Mouse (Mus musculus): ENCODE measurements at regions not wholly inside any gene's neighbourhood (a gene's known extent, or its start where the extent isn't known, plus 50 kb on each side); places are given as distances from the start of the nearest gene placed in this dataset.

DNA sequence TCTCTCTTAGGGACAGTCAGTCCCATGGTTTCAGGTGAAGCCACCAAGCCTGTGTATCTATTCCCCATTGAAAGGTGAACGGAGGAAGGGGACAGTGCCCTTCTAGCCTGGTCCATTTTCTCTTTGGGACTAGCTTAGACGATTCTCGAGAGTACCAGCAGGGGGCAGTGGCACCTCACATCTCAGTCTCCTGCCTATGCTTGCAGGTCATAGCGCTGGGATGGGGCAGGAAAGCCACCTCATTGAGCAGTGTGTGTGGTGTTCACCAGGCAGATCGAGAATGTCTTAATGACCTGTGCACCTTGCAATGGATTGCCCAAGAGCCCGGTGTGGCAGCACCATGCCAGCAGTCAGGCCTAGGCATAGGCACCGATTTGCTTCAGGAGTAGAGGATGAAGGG is 100.7 kb upstream of the Podxl start:
- peak; percentile 87 to 89 for DNase-seq (ENCODE audit: low spot score in 2 of 2)

DNA sequence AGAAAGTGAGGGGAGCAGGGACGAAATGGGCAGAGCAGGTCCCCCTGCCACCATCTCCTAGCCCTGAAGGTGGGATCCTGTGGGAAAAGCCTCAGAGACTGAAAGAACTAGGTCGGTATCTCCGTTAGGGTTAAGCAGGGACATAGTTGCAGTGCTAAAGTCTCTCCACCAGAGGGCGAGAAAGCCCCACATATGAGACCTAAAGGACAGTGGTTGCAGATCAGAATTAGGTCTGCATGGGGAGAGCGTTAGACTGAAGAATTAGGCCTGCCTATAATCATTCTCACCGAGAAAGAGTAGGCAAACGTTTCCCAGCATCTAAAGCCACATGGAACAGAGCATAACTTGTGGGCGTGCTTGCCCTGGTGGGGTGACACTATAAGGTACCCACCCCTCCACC is 97.0 kb upstream of the Podxl start:
- peak; percentile 81 to 85 for DNase-seq (ENCODE audit: low spot score in 2 of 2)

DNA sequence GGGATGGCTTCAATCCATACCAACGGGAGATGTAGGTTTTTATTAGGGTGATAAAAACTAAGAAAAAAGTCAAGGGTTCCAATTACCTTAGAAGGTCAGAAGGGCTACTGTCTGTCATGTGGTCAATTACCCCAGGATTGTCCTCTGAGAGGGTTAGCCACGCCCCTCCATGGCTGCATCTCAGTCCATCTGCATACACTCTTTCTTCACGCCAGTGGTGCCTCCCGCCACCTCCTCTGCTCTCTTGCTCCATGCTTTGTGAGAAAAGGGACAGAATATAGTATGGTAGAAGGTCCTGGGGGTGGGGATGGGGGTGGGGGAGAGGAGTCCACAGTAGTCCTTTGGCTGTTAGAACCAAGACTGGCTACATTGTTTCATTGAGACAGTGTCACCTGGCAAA is 96.1 kb upstream of the Podxl start:
- DNase-seq (ENCODE audit: low spot score in 2 of 2), result no peak

DNA sequence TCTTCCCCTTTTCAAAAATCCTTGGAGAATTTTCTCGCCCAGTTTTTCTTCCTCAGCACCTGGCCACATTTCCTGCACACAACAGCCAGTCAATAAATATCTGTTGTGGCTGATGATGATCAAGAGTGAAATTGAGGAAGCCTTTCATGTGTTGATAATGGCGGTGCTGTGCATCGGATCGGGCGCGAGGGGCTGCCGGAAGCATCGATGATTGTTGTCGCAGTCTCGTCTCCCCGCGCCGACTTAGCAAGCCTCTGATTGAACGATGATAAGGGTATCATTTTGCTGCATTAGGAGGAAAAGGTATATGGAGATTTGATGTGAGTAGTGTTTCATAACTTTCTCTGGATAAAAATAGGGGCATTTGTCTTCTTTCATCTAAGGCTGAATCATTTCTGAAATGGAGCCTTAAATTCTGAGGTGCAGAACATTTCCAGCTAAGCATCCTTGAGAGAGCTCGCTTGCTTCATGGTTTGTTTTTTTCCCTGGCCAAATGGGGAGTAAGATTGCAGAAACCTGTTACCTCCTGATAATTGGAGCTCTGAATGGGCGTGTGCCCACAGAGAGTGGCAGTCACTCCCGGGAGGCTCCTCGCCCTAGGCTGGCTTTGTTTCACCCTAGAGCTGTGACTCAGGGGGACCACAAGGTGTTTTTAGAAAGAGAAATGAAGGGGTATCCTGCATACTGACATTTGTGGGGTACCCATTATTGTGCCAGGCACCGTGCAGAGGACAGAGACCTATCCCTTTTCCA is 94.8 kb upstream of the Podxl start:
- no peak for DNase-seq (ENCODE audit: low spot score in 2 of 2)

DNA sequence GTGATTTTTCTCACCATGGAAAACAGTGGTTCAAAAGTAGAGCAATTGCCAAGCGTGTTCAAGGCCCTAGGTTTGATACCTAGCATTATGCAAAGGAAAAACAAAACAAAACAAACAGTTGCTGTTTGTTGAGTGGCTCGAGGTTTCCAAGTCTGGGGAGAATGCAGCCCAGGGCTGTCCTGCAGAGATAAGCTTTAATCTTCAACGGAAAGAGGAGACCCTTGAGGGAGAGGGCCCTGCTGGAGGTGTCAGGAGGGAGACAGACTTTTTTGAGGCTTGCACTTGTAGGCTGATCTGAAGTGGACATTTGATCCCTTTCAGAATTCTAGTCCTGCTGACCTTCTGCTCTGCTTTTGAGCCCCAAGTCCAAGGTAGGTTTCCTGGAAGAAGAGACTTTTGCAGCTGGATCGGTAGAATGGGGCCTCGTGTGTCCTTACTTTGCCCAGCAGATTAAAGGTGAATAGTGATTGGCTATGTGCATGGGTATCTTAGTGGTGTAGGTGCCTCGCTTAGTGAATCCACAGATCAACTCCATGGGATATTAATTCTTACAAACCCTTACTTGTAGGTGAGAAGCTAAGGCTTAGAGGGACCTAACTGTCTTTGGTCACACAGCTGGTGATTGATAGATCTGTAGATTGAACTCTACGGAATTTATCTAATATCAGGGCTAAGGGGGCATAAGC is 87.2 kb upstream of the Podxl start:
- no peak for DNase-seq (ENCODE audit: low spot score in 2 of 2)

DNA sequence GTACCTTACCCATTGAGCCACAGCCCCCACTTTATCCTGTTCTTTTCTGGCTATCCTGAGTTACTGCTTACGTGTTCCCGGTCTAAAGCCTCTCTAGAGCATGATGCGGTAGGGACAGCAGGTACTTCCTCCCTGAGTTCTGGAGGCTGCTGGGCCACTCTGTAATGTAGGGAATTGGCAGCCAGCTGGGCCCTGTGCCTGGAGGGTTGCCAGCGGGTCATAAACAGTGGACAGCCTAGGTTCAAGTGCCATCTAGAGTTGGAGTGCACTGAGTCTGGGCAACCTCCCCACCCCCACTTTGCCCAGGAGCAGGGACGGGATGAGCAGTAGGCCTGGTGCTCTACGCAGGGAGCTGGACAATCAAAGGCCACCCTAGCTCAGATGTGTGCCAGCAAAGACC is 81.5 kb upstream of the Podxl start:
- no peak for DNase-seq (ENCODE audit: low spot score in 2 of 2)

DNA sequence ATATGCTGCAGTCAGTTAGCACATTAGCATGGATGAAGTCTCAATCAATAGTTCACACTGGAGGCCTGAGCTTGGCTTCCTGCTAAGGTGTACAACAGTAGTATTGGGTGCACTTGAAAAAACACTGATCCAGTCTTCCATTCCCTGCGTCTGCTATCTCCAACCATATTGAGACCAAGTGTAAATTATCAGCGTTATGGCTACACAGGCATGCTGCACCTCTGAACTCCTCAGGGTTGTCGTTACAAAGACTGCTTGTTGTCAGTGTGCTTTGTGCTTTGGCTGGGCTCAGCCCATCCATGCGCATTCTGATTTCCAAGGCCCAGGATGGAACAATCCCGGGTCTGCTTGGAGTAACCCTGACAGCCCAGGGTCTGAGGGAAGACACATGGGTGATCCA is 80.7 kb upstream of the Podxl start:
- no peak for DNase-seq (ENCODE audit: low spot score in 2 of 2)

DNA sequence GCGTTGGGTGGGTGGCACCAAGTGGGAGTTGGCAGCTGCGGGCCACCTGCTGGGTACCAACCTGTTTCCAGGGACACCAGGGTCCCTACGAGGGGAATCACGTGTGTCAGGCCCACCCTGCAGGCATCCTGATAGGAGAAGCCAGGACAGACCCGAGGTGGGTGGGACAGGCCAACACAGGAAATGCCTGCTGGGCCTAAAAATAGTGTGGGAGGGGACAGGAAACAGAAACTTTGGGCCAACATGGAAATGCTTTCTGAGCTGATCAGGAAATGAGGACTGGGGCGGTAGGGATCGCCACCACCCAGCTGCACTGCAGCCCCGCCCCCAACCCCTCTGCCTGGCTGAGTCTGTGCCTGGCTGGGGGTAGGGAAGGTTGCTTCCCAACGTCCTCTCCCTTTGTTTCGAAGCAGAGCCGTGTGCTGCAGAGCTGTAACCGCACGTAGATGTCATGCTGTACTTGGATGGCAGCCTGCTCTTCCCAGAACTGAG is 78.7 kb upstream of the Podxl start:
- peak; percentile 49 to 51 for DNase-seq (ENCODE audit: low spot score in 2 of 2)

DNA sequence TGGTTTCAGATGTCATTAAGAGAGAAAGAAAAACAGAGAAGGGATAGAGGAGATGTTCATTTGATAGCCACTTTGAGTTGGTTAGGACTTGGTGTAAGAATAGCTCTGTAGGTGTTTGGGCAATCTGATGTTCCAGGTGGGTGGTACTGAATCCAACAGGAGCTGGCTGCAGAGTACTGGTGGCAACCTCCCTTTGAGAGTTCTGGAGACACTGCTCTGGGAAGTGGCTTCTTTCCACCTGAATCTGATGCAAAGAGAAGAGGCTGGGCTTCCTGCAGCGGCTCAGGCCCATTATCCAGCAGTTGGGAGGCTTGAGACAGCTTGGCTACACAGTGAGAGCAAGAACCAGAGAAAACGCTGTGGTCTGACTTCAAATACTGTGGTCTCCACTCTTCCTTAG is 77.0 kb upstream of the Podxl start:
- DNase-seq (ENCODE audit: low spot score in 2 of 2), result no peak

DNA sequence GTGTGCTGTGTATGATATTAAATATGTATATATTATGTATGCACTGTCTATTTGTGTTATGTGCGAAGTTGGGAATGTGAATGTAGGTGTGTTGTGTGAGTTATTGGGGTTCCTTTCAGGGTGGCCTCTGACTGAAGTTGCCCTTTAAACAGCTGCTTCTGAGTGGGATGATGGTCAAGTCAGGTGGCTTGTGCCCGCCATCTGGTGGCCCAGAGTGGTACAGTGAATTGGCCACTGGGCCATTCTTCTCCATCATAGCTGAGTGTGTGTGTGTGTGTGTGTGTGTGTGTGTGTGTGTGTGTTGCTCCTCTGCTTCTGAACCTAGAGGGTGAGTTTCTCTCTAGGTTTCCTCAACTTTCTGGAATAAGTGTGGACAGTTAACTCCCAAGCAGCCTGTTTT is 75.7 kb upstream of the Podxl start:
- peak; percentile 79 to 83 for DNase-seq (ENCODE audit: low spot score in 2 of 2)

DNA sequence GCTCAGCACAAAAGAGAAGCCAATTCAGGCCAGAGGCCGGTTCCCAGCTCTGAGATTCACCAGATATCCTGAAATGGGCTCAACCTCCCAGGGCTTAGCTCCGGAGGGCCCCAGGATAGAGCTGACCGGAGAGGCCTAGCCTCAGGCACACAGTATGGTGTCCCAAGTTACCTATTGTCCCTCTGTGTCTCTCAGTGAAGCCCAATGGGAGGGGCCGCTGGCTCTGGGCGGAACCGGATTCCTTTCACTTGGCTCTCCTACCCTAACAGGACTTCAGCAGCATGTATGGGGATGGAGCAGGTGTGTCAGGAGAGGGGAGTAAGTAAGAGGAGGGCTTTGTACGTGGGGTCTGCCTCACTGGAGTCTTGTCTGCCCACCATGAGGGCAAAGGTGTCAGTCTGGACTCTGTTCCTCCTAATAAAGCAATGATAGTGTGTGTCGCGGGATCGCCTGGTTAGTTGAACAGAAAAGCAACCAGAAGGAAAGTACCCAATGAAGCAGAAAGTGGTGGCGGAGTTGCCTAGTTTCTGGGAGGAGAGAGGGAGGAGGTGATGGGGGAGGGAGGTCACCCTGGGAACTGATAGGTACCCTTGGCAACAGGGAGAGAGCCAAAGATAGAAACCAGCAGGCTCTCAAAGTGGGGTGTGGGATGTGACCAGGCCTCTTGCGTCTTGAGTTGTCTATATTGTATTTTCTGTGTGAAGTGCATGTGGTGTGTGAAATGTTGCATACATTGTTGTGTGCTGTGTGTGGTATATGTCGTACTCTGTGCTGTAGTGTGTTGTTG is 74.8 kb upstream of the Podxl start:
- no peak for DNase-seq (ENCODE audit: low spot score in 2 of 2)

DNA sequence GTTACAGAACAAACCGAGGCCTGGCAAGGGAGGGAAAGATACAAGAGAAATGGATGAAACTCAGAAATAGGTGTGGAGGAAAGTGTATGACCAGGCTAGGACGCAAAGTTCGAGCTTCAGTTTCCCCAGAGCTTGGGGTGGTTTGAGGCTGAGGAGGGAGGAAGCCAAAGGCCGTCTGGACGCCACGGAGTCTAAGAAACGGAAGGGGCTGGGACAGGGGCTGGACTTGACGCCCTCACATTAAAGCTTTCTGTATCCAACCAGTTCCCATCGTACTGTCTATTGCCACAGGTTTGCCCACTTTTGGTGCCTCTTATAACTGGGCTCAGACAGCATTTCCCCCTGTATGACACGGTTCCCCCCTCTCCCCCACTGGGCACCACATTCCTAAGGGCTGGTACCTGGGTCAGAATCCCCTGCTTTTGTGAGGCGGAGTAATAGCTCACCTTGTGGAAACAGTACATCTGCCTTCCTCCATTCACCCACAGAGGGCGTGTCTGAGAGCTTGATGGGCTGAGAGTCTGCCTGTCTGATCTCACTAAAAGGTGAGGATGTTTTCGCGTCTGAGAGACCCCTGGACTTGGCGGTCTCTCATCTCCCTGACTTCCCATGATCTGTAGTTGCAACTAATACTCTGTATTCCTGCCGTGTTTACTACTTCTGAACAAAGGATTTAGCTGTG is 73.7 kb upstream of the Podxl start:
- DNase-seq (ENCODE audit: low spot score in 2 of 2), result no peak

DNA sequence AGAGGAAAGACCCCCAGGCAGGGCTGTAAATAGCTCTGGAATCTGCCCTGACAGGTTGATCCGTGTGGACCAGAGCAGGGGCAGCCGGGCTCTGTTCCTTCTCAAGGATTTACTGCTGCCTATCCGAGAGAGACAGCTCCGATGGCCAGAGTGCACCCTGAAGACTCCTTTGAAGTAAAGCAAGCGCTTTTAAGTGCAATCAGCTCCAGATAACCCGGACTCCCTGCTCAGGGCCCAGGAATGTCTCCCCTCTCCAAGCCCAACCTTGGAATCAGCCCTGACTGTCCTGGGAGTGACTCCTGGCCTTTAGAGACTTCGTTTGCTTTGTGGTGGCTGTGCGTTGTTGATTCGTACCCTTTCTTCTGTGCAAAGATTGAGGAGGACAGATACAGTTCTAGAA is 73.2 kb upstream of the Podxl start:
- no peak for DNase-seq (ENCODE audit: low spot score in 2 of 2)

DNA sequence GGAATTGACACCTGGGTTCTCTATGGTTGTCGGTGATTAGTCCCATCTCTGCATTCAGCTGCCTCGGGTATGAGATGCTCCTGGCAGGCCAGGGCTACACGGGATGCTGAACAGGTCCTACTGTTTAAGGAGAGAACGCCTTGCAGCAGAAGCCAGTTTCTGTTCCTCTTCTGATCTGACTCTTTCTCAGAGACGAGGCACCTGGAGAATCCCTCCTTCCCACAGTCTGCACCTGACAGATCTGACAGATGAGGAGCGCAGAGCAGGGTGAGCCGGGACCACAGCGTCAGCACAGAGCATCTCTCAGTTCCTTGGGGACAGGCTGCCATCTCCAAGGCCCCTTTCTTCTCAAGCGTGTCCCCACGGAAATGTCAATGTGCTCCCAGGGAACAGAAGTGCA is 68.7 kb upstream of the Podxl start:
- no peak for DNase-seq (ENCODE audit: low spot score in 2 of 2)

DNA sequence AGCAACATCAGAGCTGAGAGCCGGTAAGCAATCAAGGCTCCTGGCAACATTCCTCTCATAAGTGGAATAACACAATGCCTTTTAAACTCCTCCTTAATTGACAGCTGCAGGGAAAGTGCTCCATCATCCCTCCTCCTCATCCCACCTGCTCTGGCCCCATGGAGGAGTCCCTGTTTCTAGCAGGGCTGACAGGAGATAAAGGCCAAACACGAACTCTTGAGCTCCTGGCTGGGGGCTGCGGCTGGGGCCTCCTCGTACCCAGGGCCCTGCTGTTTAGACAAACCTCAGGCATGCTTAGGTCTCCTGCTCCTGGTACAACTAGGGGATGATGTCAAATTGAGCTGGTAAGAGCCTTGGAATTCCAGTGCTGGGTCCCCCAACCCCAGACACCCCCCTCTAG is 66.2 kb upstream of the Podxl start:
- DNase-seq (ENCODE audit: low spot score in 2 of 2), result no peak

DNA sequence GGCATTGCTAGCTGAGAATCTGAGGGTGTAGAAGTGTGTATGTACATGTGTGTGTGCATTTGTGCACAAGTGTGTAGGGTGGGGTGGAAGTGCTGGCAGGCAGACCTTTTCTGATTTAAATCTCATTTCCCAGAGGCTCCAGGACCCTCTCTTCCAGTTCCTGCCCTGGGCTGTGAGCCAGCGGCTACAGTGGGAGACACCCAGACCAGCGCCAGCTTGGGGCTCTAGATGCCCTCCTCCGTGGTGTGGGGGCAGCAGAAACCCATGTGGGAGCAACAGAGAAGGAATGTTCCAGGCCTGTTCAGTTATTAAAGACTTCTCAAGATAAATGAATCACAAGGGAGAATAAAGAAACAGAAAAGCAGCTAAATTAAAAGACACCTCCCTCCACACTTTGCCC is 64.1 kb upstream of the Podxl start:
- no peak for DNase-seq (ENCODE audit: low spot score in 2 of 2)

DNA sequence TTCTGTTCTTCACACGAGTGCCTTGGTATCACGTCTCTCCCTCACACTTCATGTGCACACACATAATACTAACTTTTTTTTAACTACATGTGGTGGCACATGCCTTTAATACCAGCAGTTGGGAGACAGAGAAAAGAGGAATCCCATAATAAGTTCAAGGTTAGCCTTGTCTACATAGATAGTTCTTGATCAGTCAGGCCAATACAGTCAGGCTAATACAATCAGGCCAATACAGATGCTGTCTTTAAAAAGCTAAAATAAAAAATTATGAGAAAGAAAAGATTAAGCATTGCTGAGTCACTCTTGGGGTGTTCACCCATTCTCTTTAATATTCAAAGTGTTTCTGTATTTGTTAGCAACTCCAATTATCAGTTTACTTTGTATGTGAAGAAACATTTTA is 61.3 kb upstream of the Podxl start:
- DNase-seq (ENCODE audit: low spot score in 2 of 2), result no peak

DNA sequence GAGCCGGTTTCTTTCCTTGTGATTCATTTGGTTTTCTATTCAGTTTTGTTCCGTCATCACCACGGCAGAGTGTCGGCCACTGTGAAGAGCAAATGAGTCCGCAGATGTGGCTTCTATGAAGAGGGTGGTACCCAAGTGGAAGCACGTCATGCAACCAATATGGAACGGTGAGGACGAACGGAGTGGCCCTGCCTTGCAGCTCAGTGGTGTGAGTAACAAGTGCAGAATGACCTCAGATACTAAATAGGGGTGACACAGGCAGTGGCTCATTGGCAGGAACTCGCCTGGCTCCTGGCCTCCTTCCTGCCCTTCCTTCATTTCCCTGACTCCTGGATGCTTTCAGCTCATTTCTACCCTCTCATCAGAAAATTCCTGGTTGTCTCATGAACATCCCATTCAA is 60.6 kb upstream of the Podxl start:
- no peak for DNase-seq (ENCODE audit: low spot score in 2 of 2)

DNA sequence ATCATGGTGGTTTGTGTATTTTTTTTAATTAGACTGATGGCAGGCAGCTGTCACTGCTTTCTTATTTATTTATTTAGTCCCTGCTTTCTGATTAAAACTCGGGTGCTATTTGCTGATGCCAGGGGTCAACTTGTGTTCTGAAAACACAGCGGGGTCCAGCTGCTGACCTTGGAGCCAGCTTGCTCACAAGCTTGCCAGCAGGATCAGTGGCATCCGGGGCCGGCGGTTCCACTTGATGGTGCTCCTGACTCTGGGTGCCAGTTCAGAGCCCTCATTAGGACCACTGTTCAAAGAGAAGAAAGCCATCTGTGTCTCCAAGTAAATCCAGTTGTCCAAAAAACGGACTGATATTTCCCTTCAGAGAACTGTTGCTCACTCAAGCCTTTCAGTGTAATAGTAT is 57.2 kb upstream of the Podxl start:
- no peak for DNase-seq (ENCODE audit: low spot score in 2 of 2)

DNA sequence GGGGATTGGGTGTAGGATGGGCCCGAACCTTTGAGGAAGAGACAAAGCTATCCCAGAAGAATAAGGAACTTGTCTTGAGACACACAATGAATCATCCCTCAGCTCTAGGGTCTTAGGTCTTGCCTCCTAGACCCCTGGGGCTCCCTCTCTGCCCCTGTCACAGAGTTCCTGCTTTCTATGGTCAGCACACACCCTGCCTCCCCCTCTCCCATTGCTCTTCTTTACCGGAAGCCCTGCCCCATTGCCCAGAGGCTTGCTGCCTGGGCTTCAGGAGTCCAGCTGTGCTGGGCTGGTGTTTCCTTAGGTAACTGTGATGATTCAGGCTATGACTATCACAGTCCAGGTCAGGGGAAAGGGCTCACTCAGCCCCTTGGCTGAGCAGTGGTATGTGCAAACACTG is 55.1 kb upstream of the Podxl start:
- no peak for DNase-seq (ENCODE audit: low spot score in 2 of 2)

DNA sequence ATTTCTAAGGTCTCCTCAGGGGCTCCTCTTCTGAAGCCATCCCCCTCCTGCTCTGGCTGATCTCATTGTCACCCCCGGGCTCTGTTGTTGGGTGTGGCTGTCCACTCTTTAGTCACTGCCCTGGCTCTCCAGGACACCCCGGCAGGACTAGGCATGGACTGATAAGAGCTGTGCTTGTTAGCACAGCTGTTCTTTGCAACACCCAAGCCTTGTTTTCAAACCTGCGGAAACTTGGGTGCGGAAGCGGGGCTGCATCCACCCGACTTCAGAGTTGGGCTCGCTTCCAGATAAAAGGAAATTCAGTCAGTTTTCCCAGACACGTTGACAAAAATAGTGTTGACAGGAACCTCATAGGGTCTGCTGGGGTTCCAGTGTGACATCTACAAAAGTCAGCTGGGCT is 53.6 kb upstream of the Podxl start:
- DNase-seq (ENCODE audit: low spot score in 2 of 2), result no peak

Measured in layer of hippocampus, postnatal 10 days (tissue).